Mouse (Mus musculus): ENCODE measurements at regions not wholly inside any gene's neighbourhood (a gene's known extent, or its start where the extent isn't known, plus 50 kb on each side); places are given as distances from the start of the nearest gene placed in this dataset.
A peak's percentile ranks its signal among the peaks of the same experiment; 100 is the strongest.

DNA sequence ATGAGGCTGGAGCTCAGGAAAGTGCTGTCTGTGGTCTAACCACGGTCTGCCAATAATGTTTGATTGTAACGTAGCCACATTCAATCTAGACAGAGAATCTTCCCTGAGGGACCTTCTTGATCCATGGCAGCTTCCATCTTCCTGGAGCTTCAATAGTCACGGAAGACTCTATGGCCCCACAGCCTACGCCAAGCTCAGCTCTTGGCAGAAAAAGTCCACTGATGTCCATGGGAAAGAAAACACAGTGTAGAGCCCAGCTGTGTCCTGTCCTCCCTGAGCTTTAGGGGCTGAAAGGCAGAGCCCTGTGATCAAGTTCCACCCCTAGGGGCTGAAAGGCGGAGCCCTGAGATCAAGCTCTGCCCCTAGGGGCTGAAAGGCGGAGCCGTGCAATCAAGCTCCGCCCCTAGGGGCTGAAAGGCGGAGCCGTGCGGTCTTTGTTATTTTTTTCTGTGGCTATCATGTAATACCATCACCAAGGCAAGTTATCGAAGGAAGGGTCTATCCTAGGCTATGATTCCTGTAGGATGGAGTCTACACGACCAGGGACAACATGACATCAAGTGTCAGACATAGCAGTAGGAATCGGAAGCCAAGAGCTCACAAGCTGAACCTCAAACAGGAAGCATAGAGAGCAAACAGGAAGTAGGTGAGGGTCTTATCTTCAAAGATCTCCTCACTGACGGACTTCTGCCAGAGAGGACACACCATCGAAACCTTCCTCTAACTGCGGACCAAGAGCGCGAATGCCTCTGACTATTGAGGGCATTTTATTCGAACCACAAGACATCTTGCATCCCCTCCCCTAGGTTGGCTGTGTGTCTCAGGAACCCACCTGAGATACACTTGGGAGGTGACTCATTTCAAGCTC, 81.4 kb downstream of the Gm26897 start:
- Histone ChIP-seq H3K36me3 (ENCODE audit: control insufficient read depth, insufficient read depth, low read length, poor library complexity, severe bottlenecking) (no peaks in the 10 kb centered on the region), H3K27me3 (ENCODE audit: control insufficient read depth, insufficient read depth, low read length, poor library complexity, severe bottlenecking) (no peaks in the 10 kb centered on the region)
- no peak for DNase-seq (ENCODE audit: low read depth, low spot score)

- Histone ChIP-seq H3K27me3 (ENCODE audit: control insufficient read depth, insufficient read depth, low read length, poor library complexity, severe bottlenecking) (no peaks in the 10 kb centered on the region), H3K36me3 (ENCODE audit: control insufficient read depth, insufficient read depth, low read length, poor library complexity, severe bottlenecking) (no peaks in the 10 kb centered on the region)
- DNase-seq (ENCODE audit: low read depth, low spot score) = no peak
Measured at GRCm38 (mm10) chr5:111820963-111821362, 87.2 kb downstream of the Gm26897 start.

GRCm38 (mm10) chr5:111822882-111823281, 89.2 kb downstream of the Gm26897 start:
- Histone ChIP-seq H3K36me3 (ENCODE audit: control insufficient read depth, insufficient read depth, low read length, poor library complexity, severe bottlenecking) (no peaks in the 10 kb centered on the region), H3K27me3 (ENCODE audit: control insufficient read depth, insufficient read depth, low read length, poor library complexity, severe bottlenecking) (no peaks in the 10 kb centered on the region)
- DNase-seq (ENCODE audit: low read depth, low spot score) = no peak

DNA sequence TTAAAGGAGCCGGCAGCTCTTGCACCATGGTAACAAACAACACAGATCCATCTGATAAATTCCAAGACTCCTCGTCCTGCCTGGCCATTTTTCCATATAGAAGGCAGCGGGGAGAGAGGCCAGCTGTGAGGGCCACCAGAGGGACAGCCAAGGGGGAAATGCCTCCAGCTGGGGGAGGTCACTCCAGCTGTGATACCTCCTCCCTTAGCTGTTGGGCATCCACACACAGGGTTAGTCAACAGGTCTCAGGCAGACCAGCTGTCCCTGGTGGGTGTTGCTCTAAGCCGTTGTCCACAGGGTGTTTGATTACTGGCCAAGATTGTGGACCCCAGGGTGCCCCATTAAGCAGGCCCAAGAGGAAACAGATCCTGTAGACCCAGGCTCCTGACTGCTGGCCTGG, 89.7 kb downstream of the Gm26897 start:
- no peak for DNase-seq (ENCODE audit: low read depth, low spot score)
- H3K27me3 ChIP-seq (ENCODE audit: control insufficient read depth, insufficient read depth, low read length, poor library complexity, severe bottlenecking) = no peaks in the 10 kb centered on the region
- H3K36me3 ChIP-seq (ENCODE audit: control insufficient read depth, insufficient read depth, low read length, poor library complexity, severe bottlenecking) = no peaks in the 10 kb centered on the region

- no peak for DNase-seq (ENCODE audit: low read depth, low spot score)
- Histone ChIP-seq H3K36me3 (ENCODE audit: control insufficient read depth, insufficient read depth, low read length, poor library complexity, severe bottlenecking) (no peaks in the 10 kb centered on the region), H3K27me3 (ENCODE audit: control insufficient read depth, insufficient read depth, low read length, poor library complexity, severe bottlenecking) (no peaks in the 10 kb centered on the region)
Measured at GRCm38 (mm10) chr5:111823842-111824241, 90.1 kb downstream of the Gm26897 start.

GRCm38 (mm10) chr5:111824600-111825130, 90.9 kb downstream of the Gm26897 start:
- no peak for DNase-seq (ENCODE audit: low read depth, low spot score)
- Histone ChIP-seq H3K27me3 (ENCODE audit: control insufficient read depth, insufficient read depth, low read length, poor library complexity, severe bottlenecking) (no peaks in the 10 kb centered on the region), H3K36me3 (ENCODE audit: control insufficient read depth, insufficient read depth, low read length, poor library complexity, severe bottlenecking) (no peaks in the 10 kb centered on the region)

- Histone ChIP-seq H3K27me3 (ENCODE audit: control insufficient read depth, insufficient read depth, low read length, poor library complexity, severe bottlenecking) (no peaks in the 10 kb centered on the region), H3K36me3 (ENCODE audit: control insufficient read depth, insufficient read depth, low read length, poor library complexity, severe bottlenecking) (no peaks in the 10 kb centered on the region)
- DNase-seq (ENCODE audit: low read depth, low spot score) = no peak
Measured at GRCm38 (mm10) chr5:111829891-111830290, 96.2 kb downstream of the Gm26897 start.

GRCm38 (mm10) chr5:111835737-111836667, 102.3 kb downstream of the Gm26897 start:
- DNase-seq (ENCODE audit: low read depth, low spot score) = no peak
- Histone ChIP-seq H3K36me3 (ENCODE audit: control insufficient read depth, insufficient read depth, low read length, poor library complexity, severe bottlenecking) (no peaks in the 10 kb centered on the region), H3K27me3 (ENCODE audit: control insufficient read depth, insufficient read depth, low read length, poor library complexity, severe bottlenecking) (no peaks in the 10 kb centered on the region)

DNA sequence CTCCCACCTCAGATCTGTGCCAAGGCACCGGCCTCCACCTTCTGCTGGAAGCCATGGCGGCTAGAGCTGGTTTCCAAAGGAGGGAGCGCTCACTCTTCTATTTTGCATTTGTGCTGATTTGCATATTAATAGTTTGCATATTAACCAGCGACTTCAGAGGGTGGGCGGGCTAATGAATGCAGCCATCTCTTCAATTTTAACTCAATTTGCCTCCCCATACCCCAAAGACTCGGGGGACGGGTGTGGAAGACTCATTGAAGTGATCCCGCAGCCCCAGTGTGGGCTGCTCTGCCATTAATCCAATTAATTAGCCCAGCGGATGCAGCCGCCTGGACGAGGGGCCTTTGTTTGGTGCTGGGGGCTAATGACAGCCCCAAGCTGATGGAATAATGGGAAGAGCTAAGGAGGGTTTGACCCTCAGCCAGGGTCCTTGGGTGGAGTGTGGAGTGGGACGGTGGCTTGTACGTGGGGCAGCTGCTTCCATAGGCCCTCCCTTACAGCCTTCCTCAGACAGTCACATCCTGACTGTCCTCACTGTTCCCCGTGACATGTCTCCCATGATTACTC, 103.0 kb downstream of the Gm26897 start:
- H3K27me3 ChIP-seq (ENCODE audit: control insufficient read depth, insufficient read depth, low read length, poor library complexity, severe bottlenecking) = no peaks in the 10 kb centered on the region
- no peak for DNase-seq (ENCODE audit: low read depth, low spot score)
- no peaks in the 10 kb centered on the region for H3K36me3 ChIP-seq (ENCODE audit: control insufficient read depth, insufficient read depth, low read length, poor library complexity, severe bottlenecking)

DNA sequence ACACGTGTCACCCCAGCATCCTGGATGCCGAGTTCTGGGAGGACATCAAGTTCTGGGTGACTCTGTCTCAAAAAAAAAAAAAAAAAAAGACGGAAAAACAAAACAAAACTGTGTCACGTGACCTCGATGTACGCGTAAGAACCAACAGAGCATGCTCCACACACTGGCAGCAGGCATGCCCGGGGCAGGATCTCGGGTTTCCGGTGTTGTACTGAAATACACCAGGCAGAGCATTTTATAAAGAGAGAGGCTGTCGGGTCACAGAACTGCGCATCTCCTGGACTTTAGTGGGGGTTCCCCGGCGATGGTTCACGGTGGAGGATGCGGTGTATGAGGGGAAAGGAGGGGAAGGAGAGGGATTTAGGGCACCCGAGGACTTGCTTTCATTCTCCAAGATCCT, 108.7 kb downstream of the Gm26897 start:
- peak; percentile 15 for DNase-seq (ENCODE audit: low read depth, low spot score)
- H3K27me3 ChIP-seq (ENCODE audit: control insufficient read depth, insufficient read depth, low read length, poor library complexity, severe bottlenecking) = no peaks in the 10 kb centered on the region
- no peaks in the 10 kb centered on the region for H3K36me3 ChIP-seq (ENCODE audit: control insufficient read depth, insufficient read depth, low read length, poor library complexity, severe bottlenecking)

DNA sequence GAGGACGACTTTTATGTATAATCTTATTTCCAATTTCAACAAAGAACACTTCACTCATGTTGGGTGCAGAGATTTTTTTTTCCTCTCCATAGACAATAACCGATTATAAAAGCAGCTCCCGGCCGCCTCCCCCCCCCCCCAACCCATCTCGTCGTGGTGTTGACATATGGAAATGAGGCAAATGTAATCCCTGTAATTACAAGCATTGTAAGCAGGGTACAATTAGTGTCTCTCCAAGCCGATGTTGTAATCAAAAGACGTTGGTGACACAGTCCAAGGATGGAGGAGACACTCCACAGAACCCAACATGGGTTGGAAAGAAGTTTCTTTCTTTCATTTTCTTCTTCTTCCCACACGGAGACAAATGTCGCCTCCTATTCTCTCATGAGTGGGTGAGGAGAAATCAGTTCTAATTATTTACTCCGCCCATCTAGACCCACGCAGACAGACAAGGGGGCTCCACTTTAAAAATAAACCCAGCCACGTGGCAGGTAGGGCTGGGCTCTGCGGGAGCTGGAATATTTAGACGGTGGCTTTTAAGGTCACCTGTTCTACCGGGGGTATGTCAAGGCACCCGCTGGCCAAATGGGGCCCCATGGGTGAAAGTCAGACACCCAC, 110.0 kb downstream of the Gm26897 start:
- no peaks in the 10 kb centered on the region for H3K36me3 ChIP-seq (ENCODE audit: control insufficient read depth, insufficient read depth, low read length, poor library complexity, severe bottlenecking)
- no peaks in the 10 kb centered on the region for H3K27me3 ChIP-seq (ENCODE audit: control insufficient read depth, insufficient read depth, low read length, poor library complexity, severe bottlenecking)
- no peak for DNase-seq (ENCODE audit: low read depth, low spot score)

DNA sequence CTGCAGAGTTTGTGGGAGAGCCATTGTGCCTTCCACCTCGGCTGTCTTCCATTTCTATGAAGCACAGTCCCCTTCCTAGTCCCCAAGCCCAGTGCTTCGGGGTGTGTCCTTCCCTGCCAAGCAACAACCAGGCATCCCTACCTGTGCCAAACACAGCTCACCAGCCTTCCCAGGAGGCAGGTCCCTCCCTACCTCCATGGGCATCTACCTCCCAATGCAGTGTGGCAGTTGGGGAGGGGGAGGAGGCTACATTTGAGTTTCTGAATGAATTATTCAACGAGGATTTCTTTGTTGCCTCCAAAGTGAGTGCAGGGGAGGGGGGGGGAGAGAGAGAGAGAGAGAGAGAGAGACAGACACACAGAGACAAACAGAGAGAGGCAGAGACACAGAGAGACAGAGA, 110.8 kb downstream of the Gm26897 start:
- no peak for DNase-seq (ENCODE audit: low read depth, low spot score)
- H3K36me3 ChIP-seq (ENCODE audit: control insufficient read depth, insufficient read depth, low read length, poor library complexity, severe bottlenecking) = no peaks in the 10 kb centered on the region
- H3K27me3 ChIP-seq (ENCODE audit: control insufficient read depth, insufficient read depth, low read length, poor library complexity, severe bottlenecking) = no peaks in the 10 kb centered on the region

DNA sequence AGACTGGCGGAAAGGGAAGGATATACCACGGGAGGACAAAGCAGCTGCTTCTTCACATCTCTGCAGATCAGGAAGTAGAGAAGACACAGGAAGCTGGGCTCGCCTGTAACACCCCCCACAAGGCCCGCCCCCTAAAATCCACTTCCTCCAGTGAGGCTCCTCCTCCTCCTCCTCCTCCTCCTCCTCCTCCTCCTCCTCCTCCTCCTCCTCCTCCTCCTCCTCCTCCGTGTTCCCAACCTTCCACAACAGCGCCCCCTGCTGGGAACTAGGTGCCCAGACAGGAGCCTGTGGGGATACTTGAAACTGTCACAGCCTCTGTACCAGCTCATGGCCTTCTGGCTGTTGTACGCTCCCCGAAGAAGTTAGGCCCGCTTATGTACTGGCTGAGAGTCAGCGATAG, 115.2 kb downstream of the Gm26897 start:
- Histone ChIP-seq H3K36me3 (ENCODE audit: control insufficient read depth, insufficient read depth, low read length, poor library complexity, severe bottlenecking) (no peaks in the 10 kb centered on the region), H3K27me3 (ENCODE audit: control insufficient read depth, insufficient read depth, low read length, poor library complexity, severe bottlenecking) (no peaks in the 10 kb centered on the region)
- no peak for DNase-seq (ENCODE audit: low read depth, low spot score)

DNA sequence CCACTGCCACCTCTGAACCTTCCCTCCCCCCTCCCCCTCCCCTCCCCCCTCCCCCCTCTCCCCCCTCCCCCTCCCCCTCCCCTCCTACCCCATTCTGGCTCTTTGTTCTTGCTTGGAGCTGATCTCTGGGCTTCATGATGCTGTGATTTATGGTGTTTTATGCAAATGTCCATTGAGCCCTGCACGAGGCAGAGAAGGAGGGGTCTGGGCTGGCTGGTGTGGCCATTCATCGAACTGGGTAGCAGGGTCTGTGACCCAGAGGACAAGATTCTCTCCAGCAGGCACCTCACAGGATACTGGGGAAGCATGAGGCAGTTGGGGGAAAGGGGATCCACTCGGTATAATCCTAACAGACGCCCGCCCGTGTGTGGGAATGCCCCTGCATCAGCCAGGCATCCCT, 119.0 kb downstream of the Gm26897 start:
- no peaks in the 10 kb centered on the region for H3K36me3 ChIP-seq (ENCODE audit: control insufficient read depth, insufficient read depth, low read length, poor library complexity, severe bottlenecking)
- H3K27me3 ChIP-seq (ENCODE audit: control insufficient read depth, insufficient read depth, low read length, poor library complexity, severe bottlenecking) = no peaks in the 10 kb centered on the region
- no peak for DNase-seq (ENCODE audit: low read depth, low spot score)

All from splenic B cell, adult 2 months (primary cell).